Mouse (Mus musculus) intestine, embryonic 16.5 days (tissue): Measurements from ENCODE around the gene Meox2. TPM values are rescaled to one million over a fixed set of nuclear protein-coding genes. Genes with fewer than 3 reads are reported as not detected.
A peak's percentile ranks its signal among the peaks of the same experiment; 100 is the strongest.

Experiments
- ATAC-seq: fragments of 200-750 bp; cut with Nextera tagmentation; 2 replicates; pipeline ENCODE4 v1.8.0; 2017; ENCODE audit warnings: moderate TSS enrichment, moderate library complexity
- H3K27ac ChIP-seq: fragments of 300-500 bp; sonication (generic); 2 replicates; pipeline ENCODE4 v1.5.1; 2014; ENCODE audit warnings: mild to moderate bottlenecking, low read length
- H3K27me3 ChIP-seq: fragments of 300-500 bp; sonication (generic); replicated peaks from 2 replicates; pipeline ENCODE4 v1.6.1; 2014; ENCODE audit warnings: low read length, control low read depth, mixed read lengths; ENCODE audit not compliant: control insufficient read depth, insufficient read depth
- H3K36me3 ChIP-seq: fragments of 300-500 bp; sonication (generic); 2 replicates; pipeline ENCODE4 v1.6.1; 2014; ENCODE audit warnings: low read length, control low read depth; ENCODE audit not compliant: control insufficient read depth, insufficient read depth
- H3K4me1 ChIP-seq: fragments of 300-500 bp; sonication (generic); 2 replicates; pipeline ENCODE4 v1.6.1; 2014; ENCODE audit warnings: low read length, control low read depth, mixed read lengths; ENCODE audit not compliant: control insufficient read depth, insufficient read depth
- H3K4me2 ChIP-seq: fragments of 300-500 bp; sonication (generic); 2 replicates; pipeline ENCODE4 v1.6.1; 2014; ENCODE audit warnings: low read depth, low read length, control low read depth
- H3K4me3 ChIP-seq: fragments of 300-500 bp; sonication (generic); 2 replicates; pipeline ENCODE4 v1.5.1; 2014; ENCODE audit warnings: mild to moderate bottlenecking, low read length
- H3K9ac ChIP-seq: fragments of 300-500 bp; sonication (generic); 2 replicates; pipeline ENCODE4 v1.6.1; 2014; ENCODE audit warnings: low read depth, low read length
- H3K9me3 ChIP-seq: fragments of 300-500 bp; sonication (generic); 2 replicates; pipeline ENCODE4 v1.6.1; 2016; ENCODE audit warnings: low read length, control low read depth; ENCODE audit not compliant: control insufficient read depth
- WGBS: fragments of 180-500 bp; shearing (Covaris S2); extraction: QIAGEN DNeasy Blood & Tissue Kit; methylation state at CpG from one replicate; pipeline ENCODE4 v1.1.7; 2014; 5-methylcytosine and 5-hydroxymethylcytosine counted together
- polyA plus RNA-seq: library from polyadenylated mRNA; unstranded; fragments of >200 nt; fragmentation: Nextera tagmentation; extraction: Ambion mirVana; gene quantifications from 2 replicates; pipeline ENCODE4 v1.2.1, GENCODE M21; 2015

Gene Meox2
- polyA plus RNA-seq, 1 experiment from 2014 or later = 1.9 TPM

DNA sequence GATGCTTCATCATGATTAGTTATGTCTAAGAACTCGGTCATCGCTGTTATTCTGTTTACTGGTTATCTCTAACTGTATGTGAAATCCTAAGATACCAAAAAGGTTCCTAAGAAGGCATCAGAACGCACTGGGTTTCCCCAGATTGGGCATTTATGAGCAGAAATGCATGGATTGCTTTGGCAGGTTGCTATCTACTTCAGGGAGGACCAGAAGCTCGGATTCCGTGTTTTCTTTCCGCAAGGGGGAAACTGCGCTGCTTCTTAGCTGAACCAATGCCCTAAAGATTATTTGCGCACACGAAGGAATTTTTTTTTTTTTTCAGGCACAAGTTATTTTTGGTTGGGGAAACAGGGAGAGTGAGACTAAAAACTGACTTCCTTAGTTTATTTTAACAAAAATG is 2.6 kb downstream of the Meox2 start:
- Histone ChIP-seq H3K4me3 (no peak overlapping the region), H3K4me1 (peaks cover 13% of the 10 kb centered on the region), H3K27me3 (peaks cover 26% of the 10 kb centered on the region; the same call in 1 of the 2 replicates), H3K9ac (no peak overlapping the region), H3K4me2 (no peak overlapping the region), H3K27ac (no peak overlapping the region), H3K36me3 (no peaks in the 10 kb centered on the region), H3K9me3 (no peaks in the 10 kb centered on the region)
- WGBS = 62% methylated on average over 9 of the region's 9 CpGs
- ATAC-seq = no peak

DNA sequence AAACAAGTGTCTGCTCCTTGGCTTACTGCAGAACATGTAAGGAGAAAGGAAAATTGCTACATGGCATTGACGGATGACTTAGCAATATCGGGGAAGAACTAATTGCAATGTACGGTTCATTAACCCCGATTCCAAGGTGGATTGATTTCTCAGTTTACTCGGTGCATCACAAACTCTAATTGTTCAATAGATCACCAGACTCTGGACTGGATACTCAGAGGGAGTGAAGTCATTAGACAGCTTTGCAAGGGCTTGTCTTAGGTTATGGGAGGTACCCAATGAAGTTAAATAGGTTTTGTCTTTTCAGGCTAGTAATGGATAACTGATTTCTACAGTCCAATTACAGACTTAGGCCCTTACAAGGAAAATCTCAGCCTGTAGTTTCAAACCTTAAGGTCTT is 10.9 kb downstream of the Meox2 start:
- Histone ChIP-seq H3K36me3 (no peaks in the 10 kb centered on the region), H3K9ac (no peak overlapping the region), H3K4me1 (no peaks in the 10 kb centered on the region), H3K9me3 (no peaks in the 10 kb centered on the region), H3K4me3 (no peak overlapping the region), H3K27me3 (no peaks in the 10 kb centered on the region), H3K27ac (no peak overlapping the region), H3K4me2 (no peak overlapping the region)
- WGBS = 83% methylated on average over 5 of the region's 5 CpGs
- no peak for ATAC-seq

DNA sequence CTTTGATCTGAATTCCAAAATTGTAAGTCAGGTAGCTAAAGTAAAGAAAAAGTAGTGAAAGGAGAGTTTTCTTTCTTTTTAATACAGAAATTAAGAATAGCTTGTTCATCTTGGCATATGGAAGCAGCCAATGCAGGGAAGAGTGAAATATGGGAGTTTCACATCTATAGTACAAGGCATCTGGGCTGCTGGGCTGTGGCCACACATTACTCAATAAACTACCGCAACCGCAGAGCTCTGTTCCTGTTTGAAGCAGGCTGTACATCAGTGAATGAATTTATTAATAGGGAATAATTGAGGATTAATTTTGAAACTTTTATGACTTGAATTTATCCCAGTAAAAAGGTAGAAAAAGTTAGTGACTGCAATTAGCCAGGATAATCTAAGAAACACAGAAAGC is 15.4 kb downstream of the Meox2 start:
- Histone ChIP-seq H3K27me3 (no peaks in the 10 kb centered on the region), H3K9ac (no peak overlapping the region), H3K4me2 (no peak overlapping the region), H3K36me3 (no peaks in the 10 kb centered on the region), H3K9me3 (no peaks in the 10 kb centered on the region), H3K4me3 (no peak overlapping the region), H3K27ac (no peak overlapping the region), H3K4me1 (no peaks in the 10 kb centered on the region)
- no peak for ATAC-seq
- WGBS = 81% methylated on average over 2 of the region's 2 CpGs

DNA sequence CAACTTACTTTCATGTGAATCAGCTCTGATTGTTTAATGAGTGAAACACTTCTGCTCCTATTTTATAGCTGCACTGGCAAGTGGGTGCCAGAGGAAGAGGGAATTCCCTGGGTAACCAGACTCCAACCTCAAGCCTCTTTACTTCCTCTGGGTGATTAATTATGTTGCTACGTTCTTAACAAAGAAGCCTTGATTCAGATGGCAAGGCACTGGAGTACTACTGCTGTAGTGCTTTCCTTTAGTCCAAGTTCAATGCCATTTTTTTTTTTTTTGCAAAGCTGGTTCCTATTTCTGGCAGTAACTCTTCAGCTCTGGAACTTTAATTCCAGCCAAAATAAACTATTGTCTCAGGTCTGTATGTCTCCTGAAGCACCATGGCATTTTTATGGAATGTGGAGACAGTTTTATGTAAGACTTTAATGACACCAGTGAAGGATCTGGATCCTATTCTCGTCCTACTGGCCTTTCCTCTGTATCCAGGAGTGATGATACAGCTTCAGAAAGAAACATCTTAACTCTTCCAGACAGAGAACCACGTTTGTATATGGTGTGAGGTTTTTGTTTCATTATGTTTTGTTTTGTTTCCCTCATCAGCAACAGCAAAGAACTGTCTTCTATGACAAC is 33.9 kb downstream of the Meox2 start:
- Histone ChIP-seq H3K9me3 (no peaks in the 10 kb centered on the region), H3K9ac (no peak overlapping the region), H3K4me2 (no peak overlapping the region), H3K4me3 (no peak overlapping the region), H3K27ac (no peak overlapping the region), H3K36me3 (no peaks in the 10 kb centered on the region), H3K4me1 (no peaks in the 10 kb centered on the region), H3K27me3 (no peaks in the 10 kb centered on the region)
- ATAC-seq = no peak
- 31% methylated on average over 3 of the region's 3 CpGs for WGBS

DNA sequence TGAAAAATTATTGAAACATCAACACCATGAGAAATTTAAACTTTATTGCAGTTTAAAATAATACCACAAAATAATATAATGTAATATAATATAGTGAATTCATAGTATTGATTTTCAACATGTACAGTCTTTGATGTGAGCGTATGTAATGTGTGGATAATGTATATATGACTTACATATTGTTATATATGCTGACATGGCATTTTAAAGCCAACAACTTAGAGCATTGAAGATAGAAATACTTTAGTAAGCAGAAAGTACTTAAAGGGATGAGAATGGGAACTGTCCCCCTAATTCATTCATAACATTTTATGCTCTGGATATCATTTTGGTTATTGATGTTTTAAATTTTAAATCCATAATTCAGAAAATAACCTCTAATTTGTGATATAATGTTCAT is 35.5 kb downstream of the Meox2 start:
- no peaks in the 10 kb centered on the region for H3K27me3 ChIP-seq
- no peak for ATAC-seq
- no peaks in the 10 kb centered on the region for H3K4me1 ChIP-seq
- H3K36me3 ChIP-seq = no peaks in the 10 kb centered on the region
- H3K4me2 ChIP-seq = no peak overlapping the region
- 90% methylated on average over 1 of the region's 1 CpGs for WGBS
- H3K9me3 ChIP-seq = no peaks in the 10 kb centered on the region
- H3K27ac ChIP-seq = no peak overlapping the region
- H3K4me3 ChIP-seq = no peak overlapping the region
- H3K9ac ChIP-seq = no peak overlapping the region

DNA sequence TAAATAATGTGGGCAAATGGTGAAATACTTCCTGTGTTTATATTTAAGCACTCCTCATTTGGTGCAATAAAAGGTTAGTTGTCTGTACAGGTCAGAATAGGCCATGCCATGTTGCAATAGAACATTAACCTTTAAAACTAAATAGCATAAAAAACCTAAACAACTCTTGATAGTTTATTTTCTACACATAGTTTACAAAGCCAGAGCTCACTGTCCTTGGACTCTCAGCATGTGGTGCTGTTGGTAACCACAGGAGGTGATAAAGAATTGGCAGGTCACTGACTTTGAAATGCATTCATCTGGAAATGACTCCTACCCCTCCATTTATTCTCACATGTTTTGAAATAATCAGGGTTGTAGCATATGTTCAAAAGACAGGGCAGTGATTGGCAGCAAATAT is 59.4 kb downstream of the Meox2 start:
- Histone ChIP-seq H3K4me1 (no peaks in the 10 kb centered on the region), H3K4me3 (no peak overlapping the region), H3K27me3 (no peaks in the 10 kb centered on the region), H3K9ac (no peak overlapping the region), H3K36me3 (no peaks in the 10 kb centered on the region), H3K4me2 (no peak overlapping the region), H3K27ac (no peak overlapping the region), H3K9me3 (no peaks in the 10 kb centered on the region)
- ATAC-seq = no peak; the same call in 1 of the 2 replicates

DNA sequence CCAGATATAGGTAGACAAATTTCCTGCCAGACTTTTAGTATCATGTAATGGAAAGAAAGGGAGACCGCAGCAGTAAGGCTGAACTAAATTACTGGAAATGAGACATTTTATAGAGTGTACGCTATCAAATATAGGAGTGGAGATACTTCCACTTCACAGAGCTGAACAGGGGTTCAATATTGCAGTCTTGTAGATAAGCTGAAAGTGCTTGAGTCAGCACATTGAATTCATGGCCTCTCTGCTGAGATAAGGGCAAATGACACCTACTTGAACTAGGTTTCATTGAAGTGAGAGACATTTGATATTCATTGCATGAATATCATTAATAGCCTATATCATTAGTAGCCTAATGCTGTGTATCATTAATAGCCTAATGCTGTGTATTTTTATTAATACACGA is 65.0 kb downstream of the Meox2 start:
- H3K27me3 ChIP-seq = no peaks in the 10 kb centered on the region

DNA sequence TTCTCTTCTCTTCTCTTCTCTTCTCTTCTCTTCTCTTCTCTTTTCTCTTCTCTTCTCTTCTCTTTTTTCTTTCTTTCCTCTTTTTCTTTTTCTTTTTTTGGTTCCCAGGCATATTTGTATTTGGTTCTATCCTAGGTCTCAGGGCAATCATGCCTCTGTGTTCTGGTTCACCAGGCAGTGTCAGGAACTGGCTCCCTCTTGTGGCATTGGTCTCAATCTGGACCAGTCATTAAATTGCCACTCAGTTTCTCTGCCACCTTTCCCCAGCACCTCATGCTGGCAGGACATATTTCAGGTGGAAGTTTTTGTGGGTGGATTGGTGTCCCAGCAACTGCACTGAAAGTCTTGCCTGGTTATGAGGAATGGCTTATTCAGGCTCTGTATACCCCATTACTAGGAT is 75.3 kb downstream of the Meox2 start:
- H3K9ac ChIP-seq = no peak overlapping the region
- H3K4me2 ChIP-seq = no peak overlapping the region
- H3K36me3 ChIP-seq = no peaks in the 10 kb centered on the region
- no peak overlapping the region for H3K4me3 ChIP-seq
- H3K27ac ChIP-seq = no peak overlapping the region
- ATAC-seq = no peak
- no peaks in the 10 kb centered on the region for H3K4me1 ChIP-seq
- H3K27me3 ChIP-seq = no peaks in the 10 kb centered on the region
- no peaks in the 10 kb centered on the region for H3K9me3 ChIP-seq

More for the DNA sequence above, 65.0 kb downstream of the Meox2 start:
- no peaks in the 10 kb centered on the region for H3K36me3 ChIP-seq
- no peak overlapping the region for H3K4me3 ChIP-seq
- H3K27ac ChIP-seq = no peak overlapping the region
- no peaks in the 10 kb centered on the region for H3K9me3 ChIP-seq
- no peak overlapping the region for H3K9ac ChIP-seq
- no peak overlapping the region for H3K4me2 ChIP-seq
- 95% methylated on average over 3 of the region's 3 CpGs for WGBS
- ATAC-seq = peak; percentile 69
- no peaks in the 10 kb centered on the region for H3K4me1 ChIP-seq

DNA sequence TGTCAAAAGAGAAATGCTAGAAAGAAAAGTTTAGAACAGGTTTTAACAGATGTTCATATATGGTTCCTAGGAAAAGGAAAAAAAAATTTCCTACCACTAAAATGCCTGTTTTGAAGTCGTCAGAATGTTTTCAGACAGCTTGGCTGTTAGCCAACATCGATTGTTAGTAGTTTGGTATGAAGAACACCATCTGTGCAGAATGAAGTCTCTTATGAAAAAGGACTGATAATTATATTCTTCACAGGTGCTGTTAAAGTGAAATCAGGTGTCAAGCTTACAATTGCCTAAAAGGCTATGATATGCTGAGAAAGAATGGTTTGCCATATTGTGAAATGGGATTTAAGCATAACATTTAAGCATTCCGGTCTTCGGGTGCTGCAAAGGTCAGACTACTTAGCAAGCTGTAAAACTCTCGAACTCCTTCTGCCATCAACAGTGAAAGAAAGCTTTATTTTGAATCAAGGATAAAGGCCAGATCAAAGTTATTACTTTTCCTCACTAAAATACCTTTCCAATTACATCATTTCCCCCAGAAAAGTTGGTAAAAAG is 80.7 kb downstream of the Meox2 start:
- Histone ChIP-seq H3K27me3 (no peaks in the 10 kb centered on the region), H3K4me2 (no peak overlapping the region), H3K4me1 (no peaks in the 10 kb centered on the region), H3K9me3 (no peaks in the 10 kb centered on the region), H3K27ac (no peak overlapping the region), H3K36me3 (no peaks in the 10 kb centered on the region), H3K4me3 (no peak overlapping the region), H3K9ac (no peak overlapping the region)
- no peak for ATAC-seq
- 54% methylated on average over 5 of the region's 5 CpGs for WGBS
